Mouse (Mus musculus) heart, postnatal 10 days (tissue): ENCODE measurements around the gene Ptprm. TPM values are rescaled to one million over a fixed set of nuclear protein-coding genes. Genes with fewer than 3 reads are reported as not detected.

Experiments used
- DNase-seq, 2 experiments: peaks; one replicate each; pipeline ENCODE4 v3.0.0; 2021
- intact Hi-C: fragments of 180-260 bp; cut with DNase I; formaldehyde crosslinking; loops from one replicate; pipeline ENCODE4 v1.15.1; 2025
- total RNA-seq, 2 experiments: library from RNA; stranded (reverse); gene quantifications; 2 replicates each; pipeline ENCODE4 v1.2.3; 2021

The Ptprm gene
- total RNA-seq, 2 experiments from 2014 or later: 132 to 133 TPM

GRCm38 (mm10) chr17:67016501-67016900 is 337.8 kb downstream of the Ptprm start:
- no peak for DNase-seq
- intact Hi-C loops: no loop called here

DNA sequence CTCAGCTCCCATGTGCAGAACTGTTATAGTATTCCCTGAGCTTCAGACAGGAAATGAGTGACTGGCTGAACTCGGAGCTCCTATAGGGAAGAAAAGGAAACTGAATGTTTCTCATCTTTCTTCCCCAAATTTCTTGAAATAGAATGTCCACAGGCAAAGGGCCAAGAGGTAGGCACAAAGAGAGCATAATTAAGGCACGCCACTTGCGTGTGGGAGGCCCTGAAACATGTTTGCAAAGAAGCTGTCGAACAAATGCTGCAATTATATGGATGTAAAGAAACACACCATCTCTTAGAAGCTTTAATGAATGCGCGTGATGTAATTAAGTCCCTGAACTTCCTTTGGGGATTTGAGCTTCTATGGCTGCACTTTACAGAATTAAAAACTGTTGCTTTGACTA is 341.0 kb downstream of the Ptprm start:
- intact Hi-C loops: no loop called here
- DNase-seq: no peak

DNA sequence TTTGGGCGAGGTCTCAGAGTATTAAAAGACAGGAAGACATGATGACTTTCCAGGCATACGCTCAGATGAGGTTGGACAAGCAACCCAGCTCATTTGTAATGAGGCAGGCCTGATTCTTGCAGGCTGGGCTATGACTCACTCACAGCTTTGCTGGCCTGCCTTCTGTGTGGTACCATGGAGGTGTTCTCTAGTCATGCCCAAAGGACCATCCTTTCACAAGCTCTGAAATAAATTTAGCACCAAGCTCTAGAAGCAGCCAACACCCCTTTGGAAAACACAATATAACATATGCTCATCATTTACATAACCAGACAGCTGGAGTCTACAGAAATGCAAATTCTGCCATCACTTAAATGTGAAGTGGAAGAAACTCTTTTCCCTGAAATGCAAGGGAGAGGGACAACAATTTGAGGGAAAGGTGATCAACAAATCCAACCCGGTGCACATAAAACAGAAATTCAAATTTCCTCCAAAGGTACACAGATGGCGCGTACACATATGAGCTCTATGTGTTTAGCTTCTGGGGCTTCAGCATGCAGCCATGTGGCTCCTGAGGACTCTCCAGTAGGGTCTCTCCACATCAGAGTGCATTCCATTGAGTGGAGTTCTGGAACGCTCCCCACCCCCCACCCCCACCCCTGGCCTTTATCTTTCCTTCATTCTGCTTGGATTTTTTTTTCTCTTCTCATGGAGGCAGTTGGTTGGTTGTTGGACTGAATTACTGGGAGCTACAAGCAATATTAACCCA is 342.2 kb downstream of the Ptprm start:
- DNase-seq: no peak
- intact Hi-C loops: no loop called here

DNA sequence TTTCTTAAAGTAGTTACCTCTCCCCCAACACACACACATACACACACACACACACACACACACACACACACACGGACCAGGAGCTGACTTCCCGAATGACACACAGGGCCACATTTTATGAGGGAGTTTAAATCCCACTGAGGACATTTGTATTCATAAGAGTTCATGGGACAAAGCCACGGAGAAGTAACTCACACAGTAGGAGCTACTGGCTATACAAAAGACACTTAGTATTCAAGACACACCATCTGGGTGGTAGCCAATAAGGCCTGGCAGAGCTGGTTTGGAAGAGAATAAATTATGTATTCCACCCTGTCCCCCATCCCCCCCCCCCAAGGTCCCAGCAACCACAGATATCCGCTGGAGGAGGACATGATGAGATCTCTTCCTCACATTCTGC is 344.1 kb downstream of the Ptprm start:
- DNase-seq: no peak
- intact Hi-C loops: no loop called here

- intact Hi-C loops: no loop called here
- DNase-seq: no peak
Observed at GRCm38 (mm10) chr17:67008137-67008536, 346.1 kb downstream of the Ptprm start.

DNA sequence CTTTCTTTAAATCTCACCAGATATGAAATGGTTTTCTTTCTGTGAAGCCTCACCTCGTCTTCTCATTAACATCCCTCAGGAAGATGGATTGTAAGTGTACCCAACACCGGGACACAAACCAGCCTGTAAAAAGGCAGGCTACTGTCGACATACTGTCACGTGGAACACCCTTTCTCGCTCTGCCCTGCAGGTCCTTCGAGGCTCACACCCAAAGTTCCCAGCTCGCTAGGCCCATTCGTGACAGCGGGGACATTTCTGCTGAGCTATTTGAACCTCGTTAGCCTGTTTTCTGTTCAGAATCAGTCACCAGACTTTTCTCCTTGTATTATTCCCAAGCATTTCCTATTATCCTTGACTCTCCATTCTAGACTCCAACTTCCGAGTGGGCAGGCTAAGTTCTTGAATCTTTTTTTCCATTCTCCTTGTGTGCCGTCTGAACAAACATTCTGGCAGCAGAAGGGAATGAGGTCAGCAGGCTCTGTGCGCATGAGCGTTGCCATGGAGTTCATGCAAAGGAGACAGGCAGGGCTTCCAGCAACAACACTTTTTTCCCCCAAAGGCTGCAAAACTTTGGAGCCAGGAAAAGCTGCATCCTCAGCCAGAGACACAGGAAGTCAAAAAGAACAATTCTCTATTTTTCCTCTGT is 347.4 kb downstream of the Ptprm start:
- DNase-seq: peak; percentile 95
- intact Hi-C loops: no loop called here

- DNase-seq: no peak
- intact Hi-C loops: no loop called here
Observed at GRCm38 (mm10) chr17:66996882-66997281, 357.4 kb downstream of the Ptprm start.

- intact Hi-C loops: no loop called here
- DNase-seq: no peak
Observed at GRCm38 (mm10) chr17:66996016-66996415, 358.2 kb downstream of the Ptprm start.

DNA sequence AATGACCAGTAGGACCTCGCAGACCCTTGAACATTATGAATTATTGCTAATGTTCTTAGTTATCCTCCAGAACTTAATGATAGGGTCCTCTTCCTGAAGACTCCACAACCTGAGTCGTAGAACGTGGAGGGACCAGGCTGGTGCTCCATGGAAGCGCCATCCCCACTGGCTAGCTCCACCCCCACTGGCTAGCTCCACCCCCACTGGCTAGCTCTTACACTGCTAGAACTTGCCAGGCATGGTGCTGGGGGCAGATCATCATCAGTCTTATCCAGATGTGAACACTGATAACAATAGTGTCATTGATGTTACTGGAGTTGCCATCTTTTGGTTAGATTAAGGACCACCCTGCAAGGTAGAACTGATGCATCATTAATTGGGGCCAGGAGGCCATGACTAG is 362.4 kb downstream of the Ptprm start:
- DNase-seq: no peak
- intact Hi-C loops: no loop called here

- intact Hi-C loops: no loop called here
- DNase-seq: no peak
Observed at GRCm38 (mm10) chr17:66990761-66991160, 363.5 kb downstream of the Ptprm start.

GRCm38 (mm10) chr17:66988014-66988413 is 366.2 kb downstream of the Ptprm start:
- intact Hi-C loops: no loop called here
- DNase-seq: no peak

DNA sequence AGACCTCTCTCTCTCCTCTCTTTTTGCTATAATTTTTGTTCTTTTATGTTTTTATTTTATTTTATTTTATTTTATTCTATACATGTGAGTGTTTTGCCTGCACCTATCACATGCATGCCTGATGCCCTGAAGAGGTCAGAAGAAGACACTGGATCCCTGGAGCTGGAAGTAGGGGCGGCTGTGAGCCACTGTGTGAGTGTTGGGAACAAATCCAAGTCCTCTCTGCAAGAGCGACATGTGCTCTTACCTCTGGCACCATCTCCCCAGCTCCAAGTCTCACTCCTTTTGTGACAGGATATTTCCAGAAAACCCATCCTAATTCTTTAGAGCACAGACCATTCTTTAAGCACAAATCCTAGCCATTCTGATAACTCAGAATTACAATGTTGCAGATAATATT is 372.6 kb downstream of the Ptprm start:
- intact Hi-C loops: no loop called here
- peak; percentile 21 to 54 for DNase-seq

DNA sequence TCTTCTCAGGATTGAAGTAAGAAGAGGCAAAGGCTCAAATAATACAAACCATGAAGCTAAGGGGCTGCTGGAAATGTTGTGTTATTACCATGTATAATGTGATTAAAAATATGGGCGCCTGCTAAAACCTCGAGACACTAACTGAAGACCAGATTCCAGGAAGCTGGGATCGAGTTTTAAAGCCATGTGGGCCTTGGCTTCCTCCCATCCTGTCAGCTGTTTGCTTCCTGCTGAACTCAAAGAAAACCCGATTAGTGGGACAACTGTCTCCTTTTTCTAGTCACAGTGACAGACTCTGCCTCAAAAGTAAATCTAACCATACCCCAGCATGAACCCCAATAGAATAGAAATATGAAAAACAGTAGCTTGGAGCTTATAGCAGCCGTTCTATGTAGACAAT is 374.3 kb downstream of the Ptprm start:
- DNase-seq: peak; percentile 43 to 55
- intact Hi-C loops: no loop called here

DNA sequence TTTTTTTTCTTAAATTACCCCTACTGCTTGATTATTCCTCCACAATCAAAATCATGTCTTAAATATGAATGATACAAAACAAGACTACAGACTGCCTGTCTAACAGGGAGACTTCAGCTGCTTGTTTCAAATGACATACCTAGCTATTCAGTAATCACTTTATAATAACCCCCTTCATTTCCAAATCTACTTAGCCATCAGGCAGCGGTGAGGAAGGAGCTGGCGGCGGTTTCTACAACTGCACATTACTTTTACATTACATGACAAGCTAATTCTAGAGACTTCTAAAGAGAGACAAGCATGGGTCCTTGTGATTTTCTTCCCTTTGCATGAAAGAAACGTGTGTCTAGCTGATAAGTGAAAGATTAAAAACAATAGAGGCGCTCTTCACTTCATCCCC is 377.8 kb downstream of the Ptprm start:
- no peak for DNase-seq
- intact Hi-C loops: no loop called here

GRCm38 (mm10) chr17:66972976-66973375 is 381.3 kb downstream of the Ptprm start:
- DNase-seq: no peak
- intact Hi-C loops: no loop called here

- DNase-seq: peak; percentile 20 to 23
- intact Hi-C loops: no loop called here
Observed at GRCm38 (mm10) chr17:66960986-66961385, 393.3 kb downstream of the Ptprm start.

DNA sequence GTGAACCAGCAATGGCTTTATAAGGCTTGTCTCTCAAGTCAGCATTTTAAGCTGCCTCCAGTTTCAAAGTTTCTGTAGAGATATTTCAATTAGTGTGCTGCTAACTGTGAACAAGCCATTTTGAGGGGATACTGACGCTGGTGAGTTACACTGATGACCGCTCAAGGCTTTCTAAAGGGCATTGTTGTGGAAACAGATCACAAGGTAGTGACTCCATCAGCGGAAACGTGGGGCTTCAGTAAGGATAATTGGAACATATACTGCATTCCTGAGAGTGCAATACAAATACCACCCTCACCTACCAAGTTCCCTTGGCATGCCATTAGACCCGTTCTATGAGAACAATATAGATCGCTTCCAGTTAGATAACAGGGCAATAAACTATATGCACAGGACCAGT is 393.7 kb downstream of the Ptprm start:
- no peak for DNase-seq
- intact Hi-C loops: no loop called here

DNA sequence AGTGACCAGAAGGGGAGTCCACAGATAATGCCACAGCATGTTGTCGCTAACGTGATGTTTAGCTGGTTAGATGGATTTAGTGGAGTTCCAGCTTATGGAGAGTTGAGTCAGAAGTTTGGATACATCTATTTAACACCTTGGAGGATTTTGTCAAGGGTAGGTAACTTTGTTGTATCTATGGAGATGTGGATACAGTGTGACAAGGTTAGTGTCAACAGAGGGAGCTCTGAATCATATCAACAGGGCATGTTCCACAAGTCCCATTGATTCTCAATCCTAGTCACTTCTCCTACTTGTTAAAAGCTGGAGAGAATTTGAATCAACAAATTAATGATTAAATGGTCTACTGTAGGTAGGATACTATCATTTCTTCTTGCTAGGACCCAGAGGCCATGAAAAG is 394.4 kb downstream of the Ptprm start:
- intact Hi-C loops: no loop called here
- no peak for DNase-seq

GRCm38 (mm10) chr17:66958766-66959165 is 395.5 kb downstream of the Ptprm start:
- intact Hi-C loops: no loop called here
- DNase-seq: no peak

GRCm38 (mm10) chr17:66944498-66944897 is 409.8 kb downstream of the Ptprm start:
- intact Hi-C loops: no loop called here
- peak; percentile 27 to 37 for DNase-seq

GRCm38 (mm10) chr17:66943539-66943938 is 410.7 kb downstream of the Ptprm start:
- DNase-seq: no peak
- intact Hi-C loops: no loop called here

GRCm38 (mm10) chr17:66925611-66926010 is 428.6 kb downstream of the Ptprm start:
- DNase-seq: no peak
- intact Hi-C loops: no loop called here

- intact Hi-C loops: no loop called here
- DNase-seq: no peak
Observed at GRCm38 (mm10) chr17:66914696-66915095, 439.6 kb downstream of the Ptprm start.
